Mouse (Mus musculus) limb, embryonic 14.5 days (tissue): Measurements from ENCODE around the gene Scrn3. TPM values are rescaled to one million over a fixed set of nuclear protein-coding genes. Genes with fewer than 3 reads are reported as not detected.
A peak's percentile ranks its signal among the peaks of the same experiment; 100 is the strongest.

Experiments
- ATAC-seq: fragments of 200-750 bp; cut with Nextera tagmentation; 2 replicates; pipeline ENCODE4 v1.8.0; 2017; ENCODE audit warnings: low read depth, moderate number of reproducible peaks, moderate TSS enrichment; ENCODE audit not compliant: low FRiP score
- DNase-seq: peaks from one replicate; pipeline ENCODE4 v3.0.0-alpha.2; 2015; ENCODE audit warnings: low spot score
- H3K27ac ChIP-seq: fragments of 300-500 bp; sonication (generic); replicated peaks from 2 replicates; pipeline ENCODE4 v1.5.1; 2014; ENCODE audit warnings: low read depth, mild to moderate bottlenecking, low read length, moderate library complexity, mixed read lengths
- H3K27me3 ChIP-seq: fragments of 300-500 bp; sonication (generic); 2 replicates; pipeline ENCODE4 v1.6.1; 2014; ENCODE audit warnings: low read length, mixed read lengths; ENCODE audit not compliant: control insufficient read depth, insufficient read depth
- H3K36me3 ChIP-seq: fragments of 300-500 bp; sonication (generic); 2 replicates; pipeline ENCODE4 v1.6.1; 2014; ENCODE audit warnings: mild to moderate bottlenecking, low read length, moderate library complexity, mixed read lengths; ENCODE audit not compliant: control insufficient read depth, insufficient read depth
- H3K4me1 ChIP-seq: fragments of 300-500 bp; sonication (generic); 2 replicates; pipeline ENCODE4 v1.6.1; 2014; ENCODE audit warnings: antibody characterized with exemption, low read length, mixed read lengths; ENCODE audit not compliant: control insufficient read depth, insufficient read depth
- H3K4me2 ChIP-seq: fragments of 300-500 bp; sonication (generic); replicated peaks from 2 replicates; pipeline ENCODE4 v1.6.1; 2014; ENCODE audit warnings: low read depth, mild to moderate bottlenecking, low read length, moderate library complexity; ENCODE audit not compliant: severe bottlenecking
- H3K4me3 ChIP-seq: fragments of 300-500 bp; sonication (generic); replicated peaks from 2 replicates; pipeline ENCODE4 v1.5.1; 2014; ENCODE audit warnings: low read length
- H3K9ac ChIP-seq: fragments of 300-500 bp; sonication (generic); 2 replicates; pipeline ENCODE4 v1.6.1; 2014; ENCODE audit warnings: mild to moderate bottlenecking, low read depth, low read length, moderate library complexity; ENCODE audit not compliant: severe bottlenecking
- H3K9me3 ChIP-seq: fragments of 300-500 bp; sonication (generic); 2 replicates; pipeline ENCODE4 v1.6.1; 2016; ENCODE audit warnings: low read length; ENCODE audit not compliant: control insufficient read depth
- POLR2A ChIP-seq: fragments of 200-500 bp; IDR thresholded peaks from 2 replicates; pipeline ENCODE4 v1.8.0; 2012; ENCODE audit warnings: inconsistent platforms, mild to moderate bottlenecking, moderate library complexity, borderline replicate concordance; ENCODE audit not compliant: insufficient read depth, insufficient read length; ENCODE audit errors: extremely low read depth
- WGBS: fragments of 180-500 bp; shearing (Covaris S2); extraction: QIAGEN DNeasy Blood & Tissue Kit; methylation state at CpG from one replicate; pipeline ENCODE4 v1.1.7; 2014; 5-methylcytosine and 5-hydroxymethylcytosine counted together
- polyA plus RNA-seq, 2 experiments: library from polyadenylated mRNA; depleted of rRNA in 1 of 2; stranded (reverse) in 1 of 2; unstranded in 1 of 2; fragments of >200 nt; fragmentation: Nextera tagmentation in 1 of 2; extraction: Ambion mirVana in 1 of 2; gene quantifications; 2 replicates each; pipeline versions ENCODE4 v1.2.1 to v1.2.3; 2012 to 2014

Gene Scrn3
- polyA plus RNA-seq, 2 experiments, result 12.0 to 13.6 TPM

- TF ChIP-seq POLR2A, result no peak
- H3K27me3 ChIP-seq, result peaks cover 89% of the 10 kb centered on the region
- no peak overlapping the region for H3K4me3 ChIP-seq
- no peaks in the 10 kb centered on the region for H3K36me3 ChIP-seq
- H3K9ac ChIP-seq, result no peak overlapping the region
- peaks cover 32% of the 10 kb centered on the region for H3K4me1 ChIP-seq
- no peaks in the 10 kb centered on the region for H3K9me3 ChIP-seq
- 6% methylated on average over 8 of the region's 8 CpGs for WGBS
- H3K4me2 ChIP-seq, result no peak overlapping the region
- H3K27ac ChIP-seq, result no peak overlapping the region
- no peak for DNase-seq
- ATAC-seq, result no peak
Observed at GRCm38 (mm10) chr2:73268836-73269395, 43.5 kb upstream of the Scrn3 start.

DNA sequence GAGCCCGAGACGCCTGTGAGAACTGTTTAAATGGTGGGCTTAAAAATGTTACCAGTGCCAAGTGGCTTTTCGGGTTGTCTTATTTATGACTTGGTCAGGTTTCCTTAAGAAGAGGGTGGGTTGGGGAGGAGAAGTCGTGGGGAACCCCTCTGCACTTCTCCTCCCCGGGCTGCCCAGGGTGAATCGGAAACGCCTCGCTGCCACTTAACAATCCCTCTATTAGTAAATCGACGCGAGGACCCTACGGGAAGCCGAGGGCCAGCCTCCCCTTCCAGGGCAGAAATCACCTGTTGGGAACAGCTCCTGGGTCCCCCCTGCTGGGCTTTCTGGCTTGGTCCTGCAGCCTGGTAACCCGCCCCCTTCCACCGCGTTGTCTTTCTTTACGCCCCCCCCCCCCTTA, 42.7 kb upstream of the Scrn3 start:
- DNase-seq, result no peak
- peaks cover 91% of the 10 kb centered on the region for H3K27me3 ChIP-seq
- no peak overlapping the region for H3K4me2 ChIP-seq
- peaks cover 28% of the 10 kb centered on the region for H3K4me1 ChIP-seq
- under 1% methylated on average over 13 of the region's 17 CpGs for WGBS
- no peak overlapping the region for H3K27ac ChIP-seq
- H3K4me3 ChIP-seq, result no peak overlapping the region
- no peaks in the 10 kb centered on the region for H3K36me3 ChIP-seq
- no peak for TF ChIP-seq POLR2A
- ATAC-seq, result no peak
- H3K9me3 ChIP-seq, result no peaks in the 10 kb centered on the region
- no peak overlapping the region for H3K9ac ChIP-seq

- no peaks in the 10 kb centered on the region for H3K9me3 ChIP-seq
- DNase-seq (no peak), ATAC-seq (no peak)
- 0 out of 2 replicates have a peak overlapping the region, but pooled peaks have one; percentile 47 for H3K4me3 ChIP-seq
- H3K27ac ChIP-seq, result no peak overlapping the region
- TF ChIP-seq POLR2A, result no peak
- H3K36me3 ChIP-seq, result no peaks in the 10 kb centered on the region
- WGBS, result 5% methylated on average over 14 of the region's 14 CpGs
- peaks cover 27% of the 10 kb centered on the region for H3K4me1 ChIP-seq
- peak overlapping the region; percentile 75; the same call in 1 of the 2 replicates for H3K4me2 ChIP-seq
- no peak overlapping the region for H3K9ac ChIP-seq
- peaks cover 90% of the 10 kb centered on the region for H3K27me3 ChIP-seq
Observed at GRCm38 (mm10) chr2:73270071-73270592, 42.3 kb upstream of the Scrn3 start.

DNA sequence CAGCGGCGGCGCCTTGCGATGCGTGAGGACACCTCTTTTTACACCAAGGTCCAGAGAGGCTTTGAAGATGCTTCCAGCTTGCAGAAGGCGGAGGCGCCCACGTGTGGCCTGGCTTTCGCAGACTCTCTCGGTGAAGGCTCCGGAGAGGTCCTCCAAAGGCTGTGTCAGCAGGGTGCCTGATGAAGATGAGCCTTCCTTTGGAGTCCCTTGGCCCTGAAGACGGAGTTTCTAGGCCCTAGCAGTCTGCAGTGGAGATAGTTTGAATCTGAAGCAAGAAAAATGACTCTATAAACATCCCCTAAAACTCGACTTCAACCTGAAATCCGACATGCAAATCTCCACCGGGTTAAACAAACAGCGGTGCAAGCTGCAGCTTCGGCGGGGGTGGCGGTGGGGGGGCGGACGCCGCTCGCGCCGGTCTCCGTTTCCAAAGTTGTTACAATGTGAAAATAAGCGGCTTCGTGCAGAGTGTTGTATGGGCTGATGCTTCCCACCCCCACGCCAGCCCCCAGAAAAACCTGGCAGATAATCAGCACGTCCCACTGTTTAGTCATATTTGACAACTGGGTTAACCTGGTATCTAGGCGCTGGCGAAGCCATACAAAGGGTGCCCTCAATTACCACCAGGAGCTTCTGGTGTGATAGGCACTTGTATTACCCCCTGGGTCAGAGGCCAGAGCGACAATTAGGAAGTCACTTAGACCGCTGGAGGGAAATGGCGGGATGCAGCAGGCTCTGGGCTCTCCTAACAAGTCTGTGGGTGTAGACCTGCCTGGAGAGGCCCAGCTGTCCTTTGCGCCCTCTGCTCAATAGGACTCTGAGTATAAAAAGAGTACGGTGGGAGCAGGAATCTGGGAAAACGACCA, 41.6 kb upstream of the Scrn3 start:
- H3K36me3 ChIP-seq, result no peaks in the 10 kb centered on the region
- TF ChIP-seq POLR2A, result no peak
- H3K9me3 ChIP-seq, result no peaks in the 10 kb centered on the region
- DNase-seq, result no peak
- peak overlapping the region; percentile 75; the same call in 1 of the 2 replicates for H3K4me2 ChIP-seq
- WGBS, result 1% methylated on average over 38 of the region's 38 CpGs
- H3K9ac ChIP-seq, result no peak overlapping the region
- H3K4me3 ChIP-seq, result peak overlapping the region; percentile 47
- H3K27ac ChIP-seq, result no peak overlapping the region
- H3K4me1 ChIP-seq, result peaks cover 27% of the 10 kb centered on the region
- H3K27me3 ChIP-seq, result peaks cover 86% of the 10 kb centered on the region
- no peak for ATAC-seq

DNA sequence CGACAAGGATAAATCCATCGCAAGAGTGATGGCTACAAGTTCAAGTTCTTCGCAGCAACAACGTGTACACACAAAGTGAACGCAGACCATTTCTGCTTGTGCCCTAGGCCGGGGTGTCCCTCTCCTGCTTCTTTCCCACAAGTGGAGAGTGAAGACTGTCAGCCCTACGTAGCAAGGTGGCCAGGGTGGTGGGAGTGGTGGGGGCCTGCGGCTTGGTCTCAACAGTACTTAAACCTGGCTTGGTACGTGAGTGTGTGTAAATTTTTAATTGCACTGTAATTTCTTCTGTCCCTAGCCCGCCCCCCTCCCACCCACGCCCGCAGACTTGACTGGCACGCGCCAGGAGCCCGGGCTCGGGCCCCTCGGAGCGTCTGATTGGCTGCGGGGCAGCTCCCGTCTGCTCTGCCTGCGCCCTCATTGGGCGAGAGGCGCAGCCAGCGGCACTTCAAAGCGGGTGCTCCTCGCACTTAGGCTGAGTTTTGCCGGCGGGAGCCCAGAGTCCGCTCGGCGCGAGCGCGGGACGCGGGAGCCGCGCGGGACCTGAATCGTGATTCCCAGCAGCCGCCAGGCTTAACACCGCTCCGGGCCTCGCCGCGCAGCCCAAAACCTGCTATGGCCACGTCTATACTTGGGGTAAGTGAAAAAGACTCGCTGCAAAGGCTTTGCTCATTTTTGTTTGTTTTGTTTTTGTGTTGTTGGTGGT, 40.8 kb upstream of the Scrn3 start, which contains the start of gene Sp9:
Gene Sp9 (plus strand): TSS at position 467 of the 703 bp plus-strand sequence.
- H3K4me2 ChIP-seq, result peak within 1 kb of the TSS; percentile 75
- TF ChIP-seq POLR2A, result no peak
- peak within 1 kb of the TSS; percentile 51 for H3K9ac ChIP-seq
- under 1% methylated on average over 46 of the region's 48 CpGs for WGBS
- DNase-seq, result peak; percentile 82
- no peak within 1 kb of the TSS for H3K27ac ChIP-seq
- ATAC-seq, result peak; percentile 86
- H3K9me3 ChIP-seq, result no peaks in the 10 kb centered on the region
- H3K4me1 ChIP-seq, result peaks cover 27% of the 10 kb centered on the region
- H3K4me3 ChIP-seq, result peak within 1 kb of the TSS; percentile 47
- H3K27me3 ChIP-seq, result peaks cover 87% of the 10 kb centered on the region
- no peaks in the 10 kb centered on the region for H3K36me3 ChIP-seq
